Comparison of ENCODE assay signal across 14 mouse cellular contexts in the genomic region with DNA sequence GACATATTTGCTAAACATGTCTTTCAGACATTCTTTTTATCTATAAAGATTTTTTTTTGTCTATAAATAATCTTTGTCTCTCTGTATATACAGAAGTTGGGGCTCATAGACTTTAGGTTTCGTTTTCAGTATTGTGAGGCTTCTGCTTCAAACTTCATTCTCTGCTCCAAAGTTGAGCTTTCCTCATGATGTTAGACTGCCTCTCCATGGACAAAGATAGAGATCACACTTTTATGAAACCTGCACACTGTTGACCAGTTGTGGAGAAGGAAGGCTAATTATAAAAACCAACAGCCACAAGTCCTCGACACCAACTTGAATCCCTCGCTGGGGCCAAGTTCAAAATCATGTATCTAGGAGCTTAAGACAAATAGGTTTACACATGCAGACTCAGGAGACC.
DNase-seq lines count a peak whose midpoint lies in the region; ATAC-seq and TF ChIP-seq lines count a peak whose summit lies in the region.
"Had no signal": no experiment of that assay in that cellular context is flagged by ENCODE, and none has a peak within 500 bp of the region (broad histone marks: within the 10 kb centered on the region; RNA-seq: fewer than 3 reads in every experiment).

No protein-coding gene starts in this region.

- WGBS in forebrain, embryonic 14.5 days = 80% methylated on average over 3 of the region's 3 CpGs
- 77% methylated on average over 3 of the region's 3 CpGs for WGBS in forebrain, embryonic 13.5 days
- 69% methylated on average over 3 of the region's 3 CpGs for WGBS in hindbrain, postnatal 0 days
- 82% methylated on average over 3 of the region's 3 CpGs for WGBS in hindbrain, embryonic 11.5 days
- WGBS in midbrain, embryonic 16.5 days = 74% methylated on average over 3 of the region's 3 CpGs
- 85% methylated on average over 3 of the region's 3 CpGs for WGBS in midbrain, embryonic 10.5 days
- WGBS in midbrain, postnatal 0 days = 68% methylated on average over 3 of the region's 3 CpGs

- no peak for ATAC-seq in forebrain, embryonic 14.5 days
- no peak for ATAC-seq in forebrain, embryonic 13.5 days
- ATAC-seq in hindbrain, postnatal 0 days = peak; percentile 71; the same call in 1 of the 2 replicates
- ATAC-seq in hindbrain, embryonic 11.5 days (ENCODE audit: low FRiP score) = no peak
- peak; percentile 81 for ATAC-seq in midbrain, embryonic 16.5 days
- no peak; the same call in 1 of the 2 replicates for ATAC-seq in midbrain, postnatal 0 days (ENCODE audit: low FRiP score)

- peak; percentile 31 for DNase-seq in forebrain, embryonic 14.5 days (ENCODE audit: low spot score)
- DNase-seq in hindbrain, postnatal 0 days (ENCODE audit: low spot score) = peak; percentile 75
- DNase-seq in hindbrain, embryonic 11.5 days (ENCODE audit: low spot score) = no peak
- DNase-seq in midbrain, embryonic 10.5 days (ENCODE audit: low spot score) = no peak
- DNase-seq in midbrain, postnatal 0 days (ENCODE audit: low spot score) = peak; percentile 72
- no peak for DNase-seq in urinary bladder, adult 2 months (ENCODE audit: low spot score)
- DNase-seq: B cell, adult 2 months; embryo, embryonic 11 days; heart, postnatal 4 days; right cerebral cortex, postnatal 14 days had no signal

- no peak overlapping the region for H3K4me2 ChIP-seq in forebrain, embryonic 14.5 days (ENCODE audit: low read length)
- H3K4me2 ChIP-seq in forebrain, embryonic 13.5 days = no peak overlapping the region
- no peak overlapping the region for H3K4me2 ChIP-seq in hindbrain, postnatal 0 days (ENCODE audit: low read depth, low read length)
- no peak overlapping the region for H3K4me2 ChIP-seq in hindbrain, embryonic 11.5 days (replicated peaks; ENCODE audit: low read depth, low read length)
- H3K4me2 ChIP-seq in midbrain, embryonic 16.5 days (ENCODE audit: low read length) = no peak overlapping the region
- H3K4me2 ChIP-seq in midbrain, postnatal 0 days (ENCODE audit: low read depth, low read length, poor library complexity, severe bottlenecking) = no peak overlapping the region
- H3K4me2 ChIP-seq: kidney, embryonic 15.5 days; liver, embryonic 15.5 days had no signal

- H3K9ac ChIP-seq in forebrain, embryonic 14.5 days (ENCODE audit: low read length) = no peak overlapping the region
- no peak overlapping the region for H3K9ac ChIP-seq in forebrain, embryonic 13.5 days
- no peak overlapping the region for H3K9ac ChIP-seq in hindbrain, postnatal 0 days (replicated peaks; ENCODE audit: low read length)
- no peak overlapping the region for H3K9ac ChIP-seq in hindbrain, embryonic 11.5 days (ENCODE audit: low read depth, low read length)
- no peak overlapping the region for H3K9ac ChIP-seq in midbrain, embryonic 16.5 days (ENCODE audit: low read depth, low read length)
- H3K9ac ChIP-seq in midbrain, postnatal 0 days (replicated peaks; ENCODE audit: low read length, poor library complexity, severe bottlenecking) = no peak overlapping the region
- H3K9ac ChIP-seq: kidney, embryonic 15.5 days; liver, embryonic 15.5 days had no signal

- H3K27ac ChIP-seq in forebrain, embryonic 14.5 days (ENCODE audit: low read depth, low read length) = no peak overlapping the region
- no peak overlapping the region for H3K27ac ChIP-seq in forebrain, embryonic 13.5 days
- H3K27ac ChIP-seq in hindbrain, postnatal 0 days = no peak overlapping the region
- H3K27ac ChIP-seq in hindbrain, embryonic 11.5 days (ENCODE audit: low read depth, low read length) = no peak overlapping the region
- no peak overlapping the region for H3K27ac ChIP-seq in midbrain, embryonic 16.5 days (ENCODE audit: low read length)
- H3K27ac ChIP-seq in midbrain, embryonic 10.5 days (replicated peaks) = no peak overlapping the region
- H3K27ac ChIP-seq in midbrain, postnatal 0 days (ENCODE audit: low read depth, low read length) = no peak overlapping the region
- H3K27ac ChIP-seq: kidney, embryonic 15.5 days; liver, embryonic 15.5 days had no signal

- H3K4me3 ChIP-seq in forebrain, embryonic 14.5 days (ENCODE audit: low read depth, low read length) = no peak overlapping the region
- H3K4me3 ChIP-seq in forebrain, embryonic 13.5 days = no peak overlapping the region
- no peak overlapping the region for H3K4me3 ChIP-seq in hindbrain, postnatal 0 days (ENCODE audit: low read length)
- no peak overlapping the region for H3K4me3 ChIP-seq in hindbrain, embryonic 11.5 days (ENCODE audit: low read depth, low read length)
- no peak overlapping the region for H3K4me3 ChIP-seq in midbrain, embryonic 16.5 days (ENCODE audit: low read depth, low read length)
- no peak overlapping the region for H3K4me3 ChIP-seq in midbrain, embryonic 10.5 days
- no peak overlapping the region for H3K4me3 ChIP-seq in midbrain, postnatal 0 days (ENCODE audit: low read depth, low read length)
- H3K4me3 ChIP-seq: kidney, embryonic 15.5 days; liver, embryonic 15.5 days had no signal

- H3K4me1 ChIP-seq in forebrain, embryonic 14.5 days (ENCODE audit: control insufficient read depth, insufficient read depth, low read length) = no peaks in the 10 kb centered on the region
- no peaks in the 10 kb centered on the region for H3K4me1 ChIP-seq in forebrain, embryonic 13.5 days
- H3K4me1 ChIP-seq in hindbrain, postnatal 0 days (ENCODE audit: insufficient read depth, low read length) = no peaks in the 10 kb centered on the region
- no peaks in the 10 kb centered on the region for H3K4me1 ChIP-seq in hindbrain, embryonic 11.5 days (replicated peaks; ENCODE audit: control insufficient read depth, insufficient read depth, low read length)
- no peaks in the 10 kb centered on the region for H3K4me1 ChIP-seq in midbrain, embryonic 16.5 days (ENCODE audit: control insufficient read depth, insufficient read depth, low read length)
- H3K4me1 ChIP-seq in midbrain, embryonic 10.5 days = no peaks in the 10 kb centered on the region
- H3K4me1 ChIP-seq in midbrain, postnatal 0 days (ENCODE audit: insufficient read depth, low read length) = no peaks in the 10 kb centered on the region
- H3K4me1 ChIP-seq: kidney, embryonic 15.5 days; liver, embryonic 15.5 days had no signal

- H3K27me3 ChIP-seq in forebrain, embryonic 14.5 days (replicated peaks; ENCODE audit: control insufficient read depth, insufficient read depth, low read length) = no peaks in the 10 kb centered on the region
- H3K27me3 ChIP-seq in forebrain, embryonic 13.5 days = no peaks in the 10 kb centered on the region
- H3K27me3 ChIP-seq in hindbrain, postnatal 0 days (ENCODE audit: insufficient read depth, low read length) = no peaks in the 10 kb centered on the region
- no peaks in the 10 kb centered on the region for H3K27me3 ChIP-seq in hindbrain, embryonic 11.5 days (ENCODE audit: control insufficient read depth, insufficient read depth, low read length)
- H3K27me3 ChIP-seq in midbrain, embryonic 16.5 days (ENCODE audit: control insufficient read depth, insufficient read depth, low read depth, low read length) = no peaks in the 10 kb centered on the region
- H3K27me3 ChIP-seq in midbrain, embryonic 10.5 days (ENCODE audit: low read depth, poor library complexity, severe bottlenecking) = no peaks in the 10 kb centered on the region
- H3K27me3 ChIP-seq in midbrain, postnatal 0 days (ENCODE audit: insufficient read depth, low read length) = no peaks in the 10 kb centered on the region
- H3K27me3 ChIP-seq: kidney, embryonic 15.5 days; liver, embryonic 15.5 days had no signal

- H3K9me3 ChIP-seq in forebrain, embryonic 14.5 days (replicated peaks; ENCODE audit: control insufficient read depth, low read length) = no peaks in the 10 kb centered on the region
- H3K9me3 ChIP-seq in forebrain, embryonic 13.5 days (replicated peaks) = no peaks in the 10 kb centered on the region
- no peaks in the 10 kb centered on the region for H3K9me3 ChIP-seq in hindbrain, postnatal 0 days (ENCODE audit: low read length)
- H3K9me3 ChIP-seq in hindbrain, embryonic 11.5 days (ENCODE audit: control insufficient read depth, low read length) = no peaks in the 10 kb centered on the region
- H3K9me3 ChIP-seq in midbrain, embryonic 16.5 days (replicated peaks; ENCODE audit: control insufficient read depth, low read length, poor library complexity, severe bottlenecking) = no peaks in the 10 kb centered on the region
- no peaks in the 10 kb centered on the region for H3K9me3 ChIP-seq in midbrain, embryonic 10.5 days (replicated peaks)
- H3K9me3 ChIP-seq in midbrain, postnatal 0 days (ENCODE audit: low read length) = no peaks in the 10 kb centered on the region
- H3K9me3 ChIP-seq: kidney, embryonic 15.5 days; liver, embryonic 15.5 days had no signal

- H3K36me3 ChIP-seq in forebrain, embryonic 14.5 days (ENCODE audit: control insufficient read depth, insufficient read depth, low read length) = no peaks in the 10 kb centered on the region
- H3K36me3 ChIP-seq in forebrain, embryonic 13.5 days (ENCODE audit: poor library complexity, severe bottlenecking) = no peaks in the 10 kb centered on the region
- no peaks in the 10 kb centered on the region for H3K36me3 ChIP-seq in hindbrain, postnatal 0 days (ENCODE audit: insufficient read depth, low read length)
- no peaks in the 10 kb centered on the region for H3K36me3 ChIP-seq in hindbrain, embryonic 11.5 days (ENCODE audit: control insufficient read depth, insufficient read depth, low read length)
- no peaks in the 10 kb centered on the region for H3K36me3 ChIP-seq in midbrain, embryonic 16.5 days (ENCODE audit: control insufficient read depth, insufficient read depth, low read length)
- H3K36me3 ChIP-seq in midbrain, embryonic 10.5 days = no peaks in the 10 kb centered on the region
- no peaks in the 10 kb centered on the region for H3K36me3 ChIP-seq in midbrain, postnatal 0 days (ENCODE audit: insufficient read depth, low read length)
- H3K36me3 ChIP-seq: kidney, embryonic 15.5 days; liver, embryonic 15.5 days had no signal

- peak; percentile 77 for TF ChIP-seq CTCF in hindbrain, postnatal 0 days (IDR thresholded peaks at IDR 0.05; ENCODE audit: low read depth)
- peak; percentile 84 for TF ChIP-seq CTCF in midbrain, postnatal 0 days (IDR thresholded peaks at IDR 0.05)

Comparison
In these comparisons a context has a peak if more than half of its experiments do, and no peak if none do; other contexts are left out.
1. ATAC-seq: peak in hindbrain, postnatal 0 days (single experiment) and midbrain, embryonic 16.5 days (single experiment); none in forebrain, embryonic 14.5 days (single experiment), forebrain, embryonic 13.5 days (single experiment), hindbrain, embryonic 11.5 days (single experiment) and midbrain, postnatal 0 days (single experiment).
2. DNase-seq: peak in forebrain, embryonic 14.5 days (single experiment), hindbrain, postnatal 0 days (single experiment) and midbrain, postnatal 0 days (single experiment); none in hindbrain, embryonic 11.5 days (single experiment), midbrain, embryonic 10.5 days (single experiment) and urinary bladder, adult 2 months (single experiment).